Mouse (Mus musculus) stomach, embryonic 15.5 days (tissue): Measurements from ENCODE around the gene Poc1b. TPM values are rescaled to one million over a fixed set of nuclear protein-coding genes. Genes with fewer than 3 reads are reported as not detected.
A peak's percentile ranks its signal among the peaks of the same experiment; 100 is the strongest.

Experiments used
- ATAC-seq: fragments of 200-750 bp; cut with Nextera tagmentation; 2 replicates; pipeline ENCODE4 v1.8.0; 2017; ENCODE audit warnings: low read depth, moderate number of reproducible peaks, moderate TSS enrichment; ENCODE audit not compliant: insufficient read depth, low FRiP score
- H3K27ac ChIP-seq: fragments of 300-500 bp; sonication (generic); 2 replicates; pipeline ENCODE4 v1.5.1; 2015; ENCODE audit warnings: mild to moderate bottlenecking, inconsistent platforms
- H3K27me3 ChIP-seq: fragments of 300-500 bp; sonication (generic); replicated peaks from 2 replicates; pipeline ENCODE4 v1.6.1; 2015; ENCODE audit warnings: inconsistent platforms
- H3K36me3 ChIP-seq: fragments of 300-500 bp; sonication (generic); 2 replicates; pipeline ENCODE4 v1.6.1; 2015; ENCODE audit warnings: inconsistent platforms
- H3K4me1 ChIP-seq: fragments of 300-500 bp; sonication (generic); 2 replicates; pipeline ENCODE4 v1.6.1; 2015; ENCODE audit warnings: inconsistent platforms
- H3K4me2 ChIP-seq: fragments of 300-500 bp; sonication (generic); 2 replicates; pipeline ENCODE4 v1.6.1; 2015; ENCODE audit warnings: mild to moderate bottlenecking, inconsistent platforms
- H3K4me3 ChIP-seq: fragments of 300-500 bp; sonication (generic); replicated peaks from 2 replicates; pipeline ENCODE4 v1.5.1; 2015; ENCODE audit warnings: inconsistent platforms
- H3K9ac ChIP-seq: fragments of 300-500 bp; sonication (generic); 2 replicates; pipeline ENCODE4 v1.6.1; 2015; ENCODE audit warnings: inconsistent platforms
- H3K9me3 ChIP-seq: fragments of 300-500 bp; sonication (generic); 2 replicates; pipeline ENCODE4 v1.6.1; 2016; ENCODE audit warnings: inconsistent platforms
- WGBS: fragments of 180-500 bp; shearing (Covaris S2); methylation state at CpG from one replicate; pipeline ENCODE4 v1.1.7; 2015; 5-methylcytosine and 5-hydroxymethylcytosine counted together
- polyA plus RNA-seq: library from polyadenylated mRNA; unstranded; fragments of >200 nt; fragmentation: Nextera tagmentation; extraction: Ambion mirVana; gene quantifications from 2 replicates; pipeline ENCODE4 v1.2.1, GENCODE M21; 2015

Gene Poc1b
- polyA plus RNA-seq: 17.7 and 21.6 TPM in 2 replicates

DNA sequence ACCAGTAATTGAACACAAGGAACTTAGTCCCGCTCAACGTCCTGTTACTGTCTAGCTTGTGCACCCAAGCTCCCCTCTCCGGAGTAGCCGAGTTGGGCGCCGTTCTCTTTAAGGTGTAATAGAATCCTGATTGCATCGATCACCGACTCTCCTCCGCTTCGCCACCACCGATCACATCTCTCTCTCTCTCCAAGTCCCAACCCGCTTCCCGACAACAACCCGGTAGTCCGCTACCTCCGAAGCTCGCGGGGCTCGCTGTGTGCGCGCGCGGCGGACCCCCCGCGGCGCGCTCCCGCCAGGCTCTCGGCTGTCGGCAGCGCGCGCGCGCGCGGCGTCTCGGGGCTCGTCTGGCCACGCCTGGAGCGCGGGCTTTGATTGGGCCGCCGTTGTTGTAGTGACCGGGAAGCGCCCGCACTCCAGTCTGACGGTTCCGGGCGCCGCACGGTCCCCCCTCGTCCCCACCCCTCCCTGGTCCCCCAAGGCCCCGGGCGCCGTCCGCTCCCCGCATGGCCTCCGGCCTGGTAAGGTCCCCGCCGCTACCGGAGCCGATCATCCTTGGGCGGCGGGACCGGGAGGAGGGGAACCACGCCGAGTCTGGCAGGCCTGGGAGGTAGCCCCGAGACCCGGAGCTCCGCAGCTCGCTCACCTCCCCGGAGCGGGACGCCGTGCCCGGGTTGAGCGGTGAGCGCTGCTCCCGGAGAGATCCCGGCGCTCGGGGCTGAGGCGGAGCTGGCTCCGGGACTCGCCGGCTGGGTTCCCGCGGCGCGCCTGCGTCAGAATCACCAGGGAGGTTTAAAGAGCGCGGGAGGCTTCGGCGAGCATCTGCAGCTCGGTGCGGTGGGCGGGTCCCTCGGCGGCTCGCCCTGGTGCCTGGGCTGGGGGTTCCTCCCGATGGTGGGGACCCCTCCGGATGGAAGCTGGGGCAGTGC lies at the start of gene Poc1b:
TSS of gene Poc1b (plus strand) at position 334 of the 929 bp plus-strand sequence.
- Histone ChIP-seq H3K27ac (peak within 1 kb of the TSS; percentile 87), H3K36me3 (peaks cover 17% of the 10 kb centered on the region), H3K9me3 (no peaks in the 10 kb centered on the region), H3K4me2 (peak within 1 kb of the TSS; percentile 98), H3K27me3 (no peaks in the 10 kb centered on the region), H3K9ac (peak within 1 kb of the TSS; percentile 83), H3K4me3 (peak within 1 kb of the TSS; percentile 99), H3K4me1 (peaks cover 4% of the 10 kb centered on the region; the same call in 1 of the 2 replicates)
- peak; percentile 90 for ATAC-seq
- WGBS: under 1% methylated on average over 99 of the region's 106 CpGs

DNA sequence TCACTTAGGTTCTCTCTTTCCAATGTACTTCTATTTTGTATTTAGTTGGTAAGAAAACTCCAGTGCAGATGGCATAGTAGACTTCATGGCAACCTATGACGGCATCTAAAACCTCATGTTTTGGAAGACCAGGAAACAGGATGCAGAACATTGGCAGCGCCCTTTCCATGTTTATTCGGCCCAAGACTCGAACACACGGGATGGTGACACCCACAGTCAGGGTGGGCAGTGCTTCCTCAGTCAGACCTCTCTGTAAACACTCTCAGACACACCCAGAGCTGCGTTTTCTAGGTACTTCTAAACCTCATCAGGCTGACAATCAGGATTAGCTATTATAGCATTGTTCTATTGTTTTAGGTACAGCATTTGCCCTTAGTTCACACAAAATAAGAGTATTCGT lies 46.2 kb upstream of the Poc1b start:
- Histone ChIP-seq H3K27ac (no peak overlapping the region), H3K9me3 (no peaks in the 10 kb centered on the region), H3K9ac (no peak overlapping the region), H3K4me3 (no peak overlapping the region), H3K27me3 (no peaks in the 10 kb centered on the region), H3K36me3 (no peaks in the 10 kb centered on the region), H3K4me2 (no peak overlapping the region), H3K4me1 (no peaks in the 10 kb centered on the region)
- WGBS: 81% methylated on average over 7 of the region's 7 CpGs
- no peak for ATAC-seq

DNA sequence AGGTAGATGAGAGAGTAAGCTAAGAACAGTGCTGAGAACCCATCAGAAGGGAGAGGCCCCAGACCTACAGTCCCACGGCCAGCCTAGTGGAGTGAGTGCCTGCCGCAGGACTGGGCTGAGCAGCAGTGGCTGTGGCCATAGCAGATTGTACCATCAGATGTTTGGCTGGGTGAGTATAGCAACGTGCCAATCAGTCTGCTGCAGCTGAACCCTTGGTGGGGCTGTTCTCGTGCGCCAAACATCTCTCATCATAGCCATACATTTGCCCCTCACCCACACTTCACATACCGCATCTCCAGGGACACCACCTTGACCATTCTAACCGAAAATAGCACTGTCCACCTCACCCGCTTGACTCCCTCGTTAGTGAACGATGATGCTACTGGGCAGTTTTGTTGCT lies 45.4 kb upstream of the Poc1b start:
- Histone ChIP-seq H3K4me1 (no peaks in the 10 kb centered on the region), H3K9ac (no peak overlapping the region), H3K9me3 (no peaks in the 10 kb centered on the region), H3K4me2 (no peak overlapping the region), H3K27me3 (no peaks in the 10 kb centered on the region), H3K27ac (no peak overlapping the region), H3K4me3 (no peak overlapping the region), H3K36me3 (no peaks in the 10 kb centered on the region)
- no peak for ATAC-seq
- WGBS: 85% methylated on average over 10 of the region's 10 CpGs

DNA sequence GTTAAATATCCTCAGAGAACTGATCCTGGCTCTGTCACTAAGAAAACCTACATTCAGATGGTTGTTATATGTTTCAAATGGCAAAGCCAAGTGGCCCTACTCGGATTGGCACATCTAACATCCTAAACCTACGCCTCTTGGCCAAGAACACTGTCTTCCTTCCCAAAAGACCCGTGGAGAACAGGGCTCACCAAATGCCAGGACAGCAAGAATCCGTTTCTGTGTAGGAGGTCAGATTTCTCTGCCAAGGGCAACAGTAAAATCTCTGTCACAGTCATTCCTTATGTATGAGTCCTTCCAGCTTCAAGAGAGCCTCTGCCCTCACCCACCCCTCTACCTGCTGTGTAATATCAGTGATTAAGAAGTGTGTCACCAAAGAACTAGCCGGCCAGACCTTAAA lies 44.3 kb upstream of the Poc1b start:
- Histone ChIP-seq H3K27ac (no peak overlapping the region), H3K36me3 (no peaks in the 10 kb centered on the region), H3K9ac (no peak overlapping the region), H3K9me3 (no peaks in the 10 kb centered on the region), H3K27me3 (no peaks in the 10 kb centered on the region), H3K4me3 (no peak overlapping the region), H3K4me1 (no peaks in the 10 kb centered on the region), H3K4me2 (no peak overlapping the region)
- ATAC-seq: no peak
- 76% methylated on average over 5 of the region's 5 CpGs for WGBS

DNA sequence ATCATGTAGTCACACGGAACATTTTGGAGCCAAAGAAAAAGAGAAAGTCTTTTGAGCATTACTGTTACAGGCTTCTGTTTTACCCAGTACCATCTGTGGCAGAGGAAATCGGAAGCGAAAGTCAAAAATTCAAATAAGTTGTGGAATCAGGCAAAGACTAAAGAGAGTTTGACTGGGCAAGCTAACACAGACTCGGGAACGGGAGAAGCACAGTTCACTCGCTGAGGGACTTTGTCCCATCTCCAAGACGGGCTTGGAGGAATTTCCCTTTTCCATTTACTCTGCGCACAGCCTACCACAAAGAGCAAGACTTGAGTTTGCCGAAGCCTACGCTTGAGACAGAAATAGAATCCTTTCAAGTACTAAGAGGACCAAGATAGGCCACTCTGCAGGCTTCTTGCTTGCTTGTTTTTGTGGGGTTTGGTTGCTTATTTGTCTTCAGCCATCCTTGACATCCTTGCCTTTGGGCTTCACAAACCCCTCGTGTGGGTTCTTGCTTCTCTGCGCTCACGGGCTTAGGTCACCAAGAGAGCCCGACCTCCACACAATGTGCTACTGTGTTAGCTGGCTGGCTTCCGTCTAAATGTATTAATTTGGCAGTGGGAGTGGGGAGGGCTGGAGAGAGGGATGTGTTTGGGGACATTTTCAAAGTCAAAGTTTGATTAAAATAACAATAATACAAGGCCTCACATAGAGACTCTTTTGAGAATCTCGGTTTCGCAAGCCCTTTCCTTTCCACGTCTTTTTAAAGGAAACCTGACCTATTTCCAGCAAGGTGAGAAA lies 30.5 kb upstream of the Poc1b start:
- WGBS: 82% methylated on average over 18 of the region's 18 CpGs
- Histone ChIP-seq H3K4me1 (no peaks in the 10 kb centered on the region), H3K4me2 (no peak overlapping the region), H3K9ac (no peak overlapping the region), H3K27ac (no peak overlapping the region), H3K9me3 (no peaks in the 10 kb centered on the region), H3K27me3 (no peaks in the 10 kb centered on the region), H3K4me3 (no peak overlapping the region), H3K36me3 (no peaks in the 10 kb centered on the region)
- no peak for ATAC-seq

DNA sequence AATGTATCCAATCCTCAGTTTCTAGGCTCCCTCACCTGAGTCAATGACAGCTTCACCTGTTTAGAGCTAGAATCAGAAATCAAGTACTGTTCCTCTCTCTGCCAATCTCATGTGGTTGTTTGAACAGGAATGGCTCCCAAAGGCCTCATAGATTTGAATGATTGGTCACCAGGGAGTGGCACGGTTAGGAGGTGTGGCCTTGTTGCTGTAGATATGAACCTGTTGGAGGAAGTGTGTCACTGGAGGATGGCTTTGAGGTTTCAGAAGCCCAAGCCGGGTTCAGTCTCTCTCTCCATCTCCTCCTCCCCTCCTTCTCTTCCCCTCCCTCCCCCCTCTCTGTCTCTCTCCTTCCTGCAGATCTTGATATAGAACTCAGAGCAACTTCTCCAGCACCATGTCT lies 28.2 kb upstream of the Poc1b start:
- Histone ChIP-seq H3K27ac (no peak overlapping the region), H3K4me3 (no peak overlapping the region), H3K9me3 (no peaks in the 10 kb centered on the region), H3K4me1 (no peaks in the 10 kb centered on the region), H3K36me3 (no peaks in the 10 kb centered on the region), H3K27me3 (no peaks in the 10 kb centered on the region), H3K4me2 (no peak overlapping the region), H3K9ac (no peak overlapping the region)
- ATAC-seq: no peak
- WGBS: 68% methylated on average over 2 of the region's 2 CpGs

DNA sequence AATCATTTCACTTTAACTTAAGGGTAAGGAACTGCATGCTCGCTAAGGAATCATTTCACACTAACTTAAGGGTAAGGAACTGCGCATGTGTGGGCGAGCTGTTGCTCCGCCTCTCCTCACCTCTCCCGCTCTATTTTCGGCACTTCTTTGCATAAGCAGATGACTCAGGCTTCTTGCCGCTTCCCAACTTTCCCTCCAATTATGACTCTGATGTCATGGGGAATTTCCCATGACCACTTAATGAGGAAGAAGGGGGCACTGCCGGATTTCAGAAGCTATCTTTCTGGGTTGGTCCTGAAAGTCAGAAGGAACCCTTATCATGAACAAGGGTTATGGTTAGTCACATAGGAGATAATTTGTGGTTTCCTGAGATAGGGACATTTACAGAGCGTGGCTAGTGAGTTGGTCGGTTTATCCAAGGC lies 25.3 kb upstream of the Poc1b start:
- WGBS: 78% methylated on average over 10 of the region's 10 CpGs
- no peaks in the 10 kb centered on the region for H3K4me1 ChIP-seq
- no peak overlapping the region for H3K9ac ChIP-seq
- ATAC-seq: no peak
- H3K36me3 ChIP-seq: no peaks in the 10 kb centered on the region
- H3K4me3 ChIP-seq: no peak overlapping the region
- H3K27ac ChIP-seq: no peak overlapping the region
- no peaks in the 10 kb centered on the region for H3K9me3 ChIP-seq
- no peaks in the 10 kb centered on the region for H3K27me3 ChIP-seq
- no peak overlapping the region for H3K4me2 ChIP-seq

DNA sequence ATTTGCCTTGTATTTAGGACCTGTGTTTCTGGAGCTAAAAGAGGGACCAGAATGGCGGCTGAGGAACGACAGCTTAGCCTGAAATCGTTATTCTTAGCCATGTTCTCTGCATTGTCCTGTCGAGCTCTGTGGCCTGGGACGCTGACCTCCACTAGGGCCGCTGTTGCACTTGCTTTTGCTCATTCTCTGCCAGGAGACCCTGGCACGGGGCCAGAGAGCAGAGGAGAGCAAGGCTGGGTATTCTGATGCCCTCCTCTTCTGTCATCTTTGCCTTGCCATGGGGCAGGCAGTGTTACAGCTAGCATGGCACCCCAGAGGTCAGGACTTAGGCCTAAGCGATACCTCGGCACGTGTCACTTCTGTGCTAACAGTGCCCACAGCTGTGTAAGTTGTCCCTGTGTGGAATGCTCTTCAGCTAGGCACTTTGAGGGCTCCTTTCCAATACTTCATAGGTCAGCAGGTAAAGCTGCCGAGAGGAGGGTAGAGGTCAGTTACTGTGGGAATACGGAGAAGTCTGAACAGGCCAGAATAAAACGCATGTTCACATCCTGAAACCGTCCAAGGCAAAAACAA lies 23.3 kb upstream of the Poc1b start:
- no peak overlapping the region for H3K4me2 ChIP-seq
- ATAC-seq: no peak
- no peak overlapping the region for H3K27ac ChIP-seq
- no peak overlapping the region for H3K4me3 ChIP-seq
- H3K4me1 ChIP-seq: no peaks in the 10 kb centered on the region
- 84% methylated on average over 14 of the region's 14 CpGs for WGBS
- no peaks in the 10 kb centered on the region for H3K9me3 ChIP-seq
- no peak overlapping the region for H3K9ac ChIP-seq
- no peaks in the 10 kb centered on the region for H3K27me3 ChIP-seq
- H3K36me3 ChIP-seq: no peaks in the 10 kb centered on the region

DNA sequence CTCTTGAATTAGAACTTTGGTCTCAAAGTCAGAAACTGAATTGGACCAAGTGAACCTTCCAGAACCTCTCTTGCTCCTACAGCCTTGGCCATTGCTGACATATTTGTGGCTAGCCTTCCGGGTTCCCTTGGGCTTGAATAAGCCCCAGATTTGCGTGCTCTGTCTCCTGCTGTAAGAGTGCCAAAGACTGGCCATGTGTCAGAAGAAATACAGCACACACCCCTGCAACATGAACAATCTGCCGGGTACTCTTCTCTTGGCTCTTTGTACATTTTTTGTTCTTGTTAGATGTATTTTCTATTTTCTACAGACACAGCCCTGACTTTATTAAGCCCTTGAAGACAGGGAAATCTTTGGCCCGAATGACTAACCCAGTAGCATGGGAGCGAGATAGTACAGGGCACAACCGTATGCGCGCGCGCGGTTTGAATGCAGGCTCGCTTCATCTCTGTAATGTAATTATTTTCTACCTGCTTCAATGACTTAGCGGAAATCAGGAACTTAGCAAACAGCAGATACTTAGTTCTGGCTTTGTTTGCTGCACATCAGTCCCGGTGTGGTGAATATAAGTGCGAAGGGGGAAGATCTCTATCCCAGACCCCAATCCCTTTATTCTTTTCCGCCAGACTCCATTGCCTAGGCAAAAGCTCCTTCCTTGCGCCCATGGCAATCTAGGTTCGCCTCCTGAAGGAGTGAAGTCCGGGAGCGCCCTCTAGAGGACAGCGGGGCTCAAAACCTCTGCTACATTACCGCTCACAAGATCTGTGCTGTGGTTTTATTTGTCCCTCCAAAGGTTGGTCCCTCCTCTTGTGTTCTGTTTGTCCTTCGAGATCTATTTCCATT lies 22.2 kb upstream of the Poc1b start:
- no peaks in the 10 kb centered on the region for H3K9me3 ChIP-seq
- H3K4me3 ChIP-seq: no peak overlapping the region
- no peaks in the 10 kb centered on the region for H3K36me3 ChIP-seq
- no peak overlapping the region for H3K9ac ChIP-seq
- no peaks in the 10 kb centered on the region for H3K4me1 ChIP-seq
- H3K27ac ChIP-seq: no peak overlapping the region
- H3K4me2 ChIP-seq: 0 out of 2 replicates have a peak overlapping the region, but pooled peaks have one; percentile 25
- no peak for ATAC-seq
- H3K27me3 ChIP-seq: no peaks in the 10 kb centered on the region
- WGBS: 46% methylated on average over 23 of the region's 23 CpGs

DNA sequence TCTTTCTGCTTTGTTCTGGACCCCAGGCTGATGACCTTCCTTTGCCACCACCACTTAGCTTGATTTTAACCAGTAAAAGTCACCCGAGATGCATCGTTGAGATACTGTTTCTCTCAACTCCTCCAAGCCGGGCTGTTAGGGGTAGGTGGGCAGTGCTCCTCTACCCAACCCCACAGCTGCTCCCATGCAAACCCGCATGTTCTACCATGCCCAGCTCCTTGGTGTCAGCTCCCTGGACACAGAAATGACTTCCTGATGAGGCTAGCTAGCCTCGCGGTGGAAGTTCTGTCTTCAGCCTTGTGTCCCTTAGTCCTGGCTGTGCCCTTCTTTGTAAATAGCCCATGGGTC lies 21.6 kb upstream of the Poc1b start:
- ATAC-seq: no peak
- no peak overlapping the region for H3K9ac ChIP-seq
- WGBS: 59% methylated on average over 6 of the region's 6 CpGs
- no peak overlapping the region for H3K27ac ChIP-seq
- no peaks in the 10 kb centered on the region for H3K9me3 ChIP-seq
- no peaks in the 10 kb centered on the region for H3K27me3 ChIP-seq
- H3K36me3 ChIP-seq: no peaks in the 10 kb centered on the region
- H3K4me3 ChIP-seq: no peak overlapping the region
- no peaks in the 10 kb centered on the region for H3K4me1 ChIP-seq
- H3K4me2 ChIP-seq: 0 out of 2 replicates have a peak overlapping the region, but pooled peaks have one; percentile 25

DNA sequence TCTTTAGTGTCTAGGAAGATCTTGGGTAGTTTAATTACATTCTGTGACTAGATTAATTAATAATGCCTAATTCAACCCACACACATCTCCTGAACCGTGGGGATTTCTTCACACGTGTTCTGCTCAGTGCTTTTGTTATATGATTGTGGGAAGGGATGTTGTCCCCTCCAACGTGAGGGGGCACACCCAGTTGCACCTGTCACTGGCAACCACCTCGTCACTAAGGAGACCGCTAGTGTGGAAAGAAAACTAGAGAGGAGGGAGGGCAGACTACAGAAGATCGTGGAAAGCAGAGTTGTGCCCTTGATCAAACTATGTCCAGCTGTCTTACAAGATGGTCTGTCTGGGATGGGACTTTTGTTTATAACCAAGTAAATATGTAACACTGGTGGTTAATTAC lies 20.8 kb upstream of the Poc1b start:
- no peaks in the 10 kb centered on the region for H3K9me3 ChIP-seq
- no peak overlapping the region for H3K4me2 ChIP-seq
- ATAC-seq: no peak
- 65% methylated on average over 6 of the region's 6 CpGs for WGBS
- H3K4me3 ChIP-seq: no peak overlapping the region
- no peaks in the 10 kb centered on the region for H3K36me3 ChIP-seq
- no peak overlapping the region for H3K27ac ChIP-seq
- no peaks in the 10 kb centered on the region for H3K4me1 ChIP-seq
- H3K27me3 ChIP-seq: no peaks in the 10 kb centered on the region
- H3K9ac ChIP-seq: no peak overlapping the region
